Mouse (Mus musculus): ENCODE measurements around the gene Cmc4.

The Cmc4 gene

GRCm38 (mm10) chrX:75415936-75416785, at the start of gene Cmc4, which contains the start of the genes Mtcp1 and Brcc3:
Gene Cmc4, minus strand, starts transcription at chrX:75416584.
Gene Mtcp1, minus strand, starts transcription at chrX:75416588.
Gene Brcc3, plus strand, starts transcription at chrX:75416628.
- peak; percentile 91 for DNase-seq (ENCODE audit: low spot score)

- DNase-seq (ENCODE audit: low spot score), result no peak
Observed at GRCm38 (mm10) chrX:75454597-75454996, 38.2 kb upstream of the Cmc4 start.

GRCm38 (mm10) chrX:75409711-75410110, 6.7 kb downstream of the Cmc4 start:
- DNase-seq (ENCODE audit: low spot score), result no peak

GRCm38 (mm10) chrX:75403350-75403749, 13.0 kb downstream of the Cmc4 start:
- no peak for DNase-seq (ENCODE audit: low spot score)

GRCm38 (mm10) chrX:75402668-75403067, 13.7 kb downstream of the Cmc4 start:
- DNase-seq (ENCODE audit: low spot score), result no peak

GRCm38 (mm10) chrX:75399471-75399870, 16.9 kb downstream of the Cmc4 start:
- no peak for DNase-seq (ENCODE audit: low spot score)

GRCm38 (mm10) chrX:75382195-75382771, 34.1 kb downstream of the Cmc4 start, which contains the start of the genes Fundc2 and F8:
Gene Fundc2, plus strand, starts transcription at chrX:75382399.
Gene F8, minus strand, starts transcription at chrX:75382615.
- peak; percentile 83 for DNase-seq (ENCODE audit: low spot score)

- DNase-seq (ENCODE audit: low spot score), result peak; percentile 1
Observed at GRCm38 (mm10) chrX:75381699-75382098, 34.7 kb downstream of the Cmc4 start.

- DNase-seq (ENCODE audit: low spot score), result no peak
Observed at GRCm38 (mm10) chrX:75381176-75381575, 35.2 kb downstream of the Cmc4 start.

DNA sequence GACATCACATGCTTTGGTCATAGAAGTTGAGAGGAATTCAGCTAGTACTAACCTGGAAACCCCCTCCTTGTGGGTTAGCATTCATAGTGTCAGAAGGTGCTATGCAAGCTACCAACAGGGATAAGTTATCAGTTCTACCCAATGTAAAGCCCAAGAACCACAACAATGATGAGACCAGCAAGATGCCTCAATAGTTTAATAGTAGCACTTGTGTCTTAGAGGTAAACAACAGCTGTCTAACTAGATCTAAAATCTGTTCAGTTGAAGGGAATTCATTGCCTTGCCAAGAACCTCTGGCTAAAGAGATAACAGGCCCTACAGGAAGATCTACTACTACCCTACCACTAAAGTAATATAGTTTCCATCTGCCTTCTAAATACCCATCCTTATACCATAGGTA, 39.6 kb downstream of the Cmc4 start:
- DNase-seq (ENCODE audit: low spot score), result no peak

- DNase-seq (ENCODE audit: low spot score), result no peak
Observed at GRCm38 (mm10) chrX:75372666-75373425, 43.5 kb downstream of the Cmc4 start.

GRCm38 (mm10) chrX:75370197-75370596, 46.2 kb downstream of the Cmc4 start:
- DNase-seq (ENCODE audit: low spot score), result no peak
